Mouse (Mus musculus) gastrocnemius, postnatal 4 days (tissue): ENCODE data around the gene Cdiptos. TPM values are rescaled to one million over a fixed set of nuclear protein-coding genes. Genes with fewer than 3 reads are reported as not detected.

Experiments used
- DNase-seq, 2 experiments: peaks; one replicate each; pipeline ENCODE4 v3.0.0; 2021 to 2022; ENCODE audit warnings: low spot score in 2 of 2, mixed read lengths in 2 of 2
- total RNA-seq, 2 experiments: library from RNA; stranded (reverse); gene quantifications; 2 replicates each; pipeline ENCODE4 v1.2.3; 2021

The Cdiptos gene
- total RNA-seq, 2 experiments from 2014 or later = 0.49 to 0.76 TPM

GRCm38 (mm10) chr7:127014993-127015392 is 39.1 kb upstream of the Cdiptos start:
- DNase-seq = no peak

GRCm38 (mm10) chr7:127014320-127014719 is 38.4 kb upstream of the Cdiptos start, which contains the start of gene Mvp:
Gene Mvp (minus strand): TSS chr7:127014621.
- peak in 1 of 2 experiments; percentile 54 for DNase-seq

- DNase-seq = no peak
These were observed 37.5 kb upstream of the Cdiptos start for GRCm38 (mm10) chr7:127013385-127013784.

- no peak for DNase-seq
These were observed 36.9 kb upstream of the Cdiptos start for GRCm38 (mm10) chr7:127012845-127013244.

GRCm38 (mm10) chr7:127012374-127012773 is 36.5 kb upstream of the Cdiptos start:
- DNase-seq = no peak

GRCm38 (mm10) chr7:127011717-127012116 is 35.8 kb upstream of the Cdiptos start:
- DNase-seq = no peak

GRCm38 (mm10) chr7:127011051-127011450 is 35.2 kb upstream of the Cdiptos start:
- no peak for DNase-seq

GRCm38 (mm10) chr7:127009307-127010085 is 33.6 kb upstream of the Cdiptos start:
- no peak for DNase-seq

GRCm38 (mm10) chr7:127008239-127009019 is 32.5 kb upstream of the Cdiptos start:
- peak in 1 of 2 experiments; percentile 66 for DNase-seq

GRCm38 (mm10) chr7:127007313-127008024 is 31.6 kb upstream of the Cdiptos start:
- DNase-seq = no peak

GRCm38 (mm10) chr7:127004122-127004875 is 28.4 kb upstream of the Cdiptos start:
- no peak for DNase-seq

- no peak for DNase-seq
These were observed 27.7 kb upstream of the Cdiptos start for GRCm38 (mm10) chr7:127003620-127004019.

GRCm38 (mm10) chr7:126999568-126999967 is 23.7 kb upstream of the Cdiptos start:
- DNase-seq = no peak

- no peak for DNase-seq
These were observed 20.6 kb upstream of the Cdiptos start for GRCm38 (mm10) chr7:126996449-126996848.

- no peak for DNase-seq
These were observed 12.9 kb upstream of the Cdiptos start for GRCm38 (mm10) chr7:126988816-126989215.

- DNase-seq = no peak
These were observed 10.4 kb upstream of the Cdiptos start for GRCm38 (mm10) chr7:126986319-126986718.

- no peak for DNase-seq
These were observed 9.0 kb upstream of the Cdiptos start for GRCm38 (mm10) chr7:126984667-126985444.

GRCm38 (mm10) chr7:126983113-126983512 is 7.2 kb upstream of the Cdiptos start:
- DNase-seq = no peak

- DNase-seq = no peak
These were observed 6.2 kb upstream of the Cdiptos start for GRCm38 (mm10) chr7:126982054-126982453.

GRCm38 (mm10) chr7:126981601-126982000 is 5.7 kb upstream of the Cdiptos start:
- DNase-seq = no peak
